Comparison of ENCODE assay signal across 12 mouse cellular contexts in the genomic region with DNA sequence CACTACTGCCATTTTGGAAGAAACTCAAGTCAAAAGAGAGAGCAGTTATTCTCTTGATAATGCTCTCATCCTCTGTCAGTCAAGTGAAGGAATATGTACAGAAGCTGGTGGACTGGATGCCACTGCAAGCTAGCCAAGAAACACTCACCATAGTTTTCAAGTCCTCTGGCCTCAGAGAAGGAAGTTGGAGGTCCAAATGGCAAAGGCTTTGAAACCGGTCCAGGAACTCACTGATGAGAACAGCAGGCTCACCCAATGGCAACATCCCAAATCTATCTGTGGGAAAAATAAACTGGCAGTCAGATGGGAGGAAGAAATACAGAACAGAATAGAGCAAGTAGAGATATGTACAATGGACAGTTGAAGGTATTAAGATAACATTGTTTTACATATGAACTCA. TPM values are rescaled to one million over a fixed set of nuclear protein-coding genes. Genes with fewer than 3 reads are reported as not detected.
DNase-seq lines count a peak whose midpoint lies in the region; ATAC-seq and TF ChIP-seq lines count a peak whose summit lies in the region.
"Had no signal": no experiment of that assay in that cellular context is flagged by ENCODE, and none has a peak within 500 bp of the region (broad histone marks: within the 10 kb centered on the region; RNA-seq: fewer than 3 reads in every experiment).

No protein-coding gene starts in this region.

- intact Hi-C loops in heart, postnatal 25 days (cut with DNase I), result no loop called here

- no peak overlapping the region for H3K4me3 ChIP-seq in stomach, postnatal 0 days (ENCODE audit: low read depth, low read length)

- H3K4me2 ChIP-seq in stomach, postnatal 0 days (replicated peaks; ENCODE audit: low read depth), result no peak overlapping the region

- H3K9me3 ChIP-seq in stomach, postnatal 0 days (ENCODE audit: control insufficient read depth, low read length), result no peaks in the 10 kb centered on the region

- H3K9ac ChIP-seq in stomach, postnatal 0 days (ENCODE audit: low read length), result no peak overlapping the region

- no peaks in the 10 kb centered on the region for H3K27me3 ChIP-seq in stomach, postnatal 0 days (ENCODE audit: control insufficient read depth, insufficient read depth, low read length)
- H3K27me3 ChIP-seq: Patski had no signal

- no peaks in the 10 kb centered on the region for H3K4me1 ChIP-seq in stomach, postnatal 0 days (replicated peaks; ENCODE audit: control insufficient read depth, insufficient read depth)

- WGBS in stomach, postnatal 0 days, result 71% methylated on average over 1 of the region's 1 CpGs

- no peak for TF ChIP-seq EP300 in stomach, postnatal 0 days (optimal IDR thresholded peaks at IDR 0.05)

- H3K27ac ChIP-seq in stomach, postnatal 0 days (replicated peaks), result no peak overlapping the region

- ATAC-seq in cerebellum, adult (ENCODE audit: insufficient number of reproducible peaks, low FRiP score, low TSS enrichment), result no peak
- no peak for ATAC-seq in stomach, postnatal 0 days (ENCODE audit: low FRiP score, low TSS enrichment)
- ATAC-seq: intestine, postnatal 0 days; midbrain, embryonic 16.5 days; Patski had no signal

- TF ChIP-seq CTCF in stomach, postnatal 0 days (IDR thresholded peaks at IDR 0.05; ENCODE audit: low read depth), result no peak

- peak; percentile 22 for DNase-seq in cerebellum, adult 11 months
- peak; percentile 68 for DNase-seq in testis, postnatal 14 days (ENCODE audit: low spot score)
- DNase-seq in testis, postnatal 10 days (ENCODE audit: low spot score), result no peak
- DNase-seq in heart, postnatal 25 days (ENCODE audit: low spot score), result peak; percentile 48
- DNase-seq in urinary bladder, postnatal 25 days (ENCODE audit: low spot score), result no peak
- DNase-seq in stomach, postnatal 0 days (ENCODE audit: low spot score), result no peak
- no peak for DNase-seq in left cerebral cortex, adult 18-20 months (ENCODE audit: low spot score in 2 of 2)
- DNase-seq: thymus, postnatal 4 days had no signal

- peaks cover 36% of the 10 kb centered on the region for H3K36me3 ChIP-seq in stomach, postnatal 0 days (ENCODE audit: control insufficient read depth, insufficient read depth, low read length)

RNA-seq across cellular contexts. Expression of a gene that starts 15.0 kb away (rescaled TPM):
- 10 to 100 TPM; 15.1 to 16.1 TPM for total RNA-seq in heart, postnatal 25 days (2021)
- polyA plus RNA-seq in stomach, postnatal 0 days (2015; fragmentation: Nextera tagmentation; extraction: Ambion mirVana), result 16.4 TPM in 2 replicates
- 10 to 100 TPM; 24.7 to 29.3 TPM for total RNA-seq in left cerebral cortex, adult 18-20 months (2021)

RNA-seq across cellular contexts. Expression of a gene that starts 25.9 kb away (rescaled TPM):
- 10 to 100 TPM; 57.3 to 60.3 TPM for total RNA-seq in heart, postnatal 25 days (2021)
- polyA plus RNA-seq in stomach, postnatal 0 days (2015; fragmentation: Nextera tagmentation; extraction: Ambion mirVana), result 6.0 and 6.3 TPM in 2 replicates
- total RNA-seq in left cerebral cortex, adult 18-20 months (2021), result 100 to 1,000 TPM in 1 of 2 experiments, 10 to 100 TPM in 1; 89.0 to 104 TPM

Comparison
In these comparisons a context has a peak if more than half of its experiments do, and no peak if none do; other contexts are left out.
1. DNase-seq: peak in cerebellum, adult 11 months (single experiment), testis, postnatal 14 days (single experiment) and heart, postnatal 25 days (single experiment); none in testis, postnatal 10 days (single experiment), urinary bladder, postnatal 25 days (single experiment), stomach, postnatal 0 days (single experiment) and left cerebral cortex, adult 18-20 months (0 of 2).